Mouse (Mus musculus) brain, embryonic 18.5 days (tissue): Measurements from ENCODE around the gene Cfap20.
"Not testable (repeated sequence)": the region's sequence is repeated elsewhere in the genome, so short reads cannot be mapped to it uniquely, and the experiment has no call there.

Experiments used
- DNase-seq: peaks from one replicate; pipeline ENCODE4 v3.0.0-alpha.2; 2012; ENCODE audit warnings: low read depth, low spot score

Gene Cfap20

DNA sequence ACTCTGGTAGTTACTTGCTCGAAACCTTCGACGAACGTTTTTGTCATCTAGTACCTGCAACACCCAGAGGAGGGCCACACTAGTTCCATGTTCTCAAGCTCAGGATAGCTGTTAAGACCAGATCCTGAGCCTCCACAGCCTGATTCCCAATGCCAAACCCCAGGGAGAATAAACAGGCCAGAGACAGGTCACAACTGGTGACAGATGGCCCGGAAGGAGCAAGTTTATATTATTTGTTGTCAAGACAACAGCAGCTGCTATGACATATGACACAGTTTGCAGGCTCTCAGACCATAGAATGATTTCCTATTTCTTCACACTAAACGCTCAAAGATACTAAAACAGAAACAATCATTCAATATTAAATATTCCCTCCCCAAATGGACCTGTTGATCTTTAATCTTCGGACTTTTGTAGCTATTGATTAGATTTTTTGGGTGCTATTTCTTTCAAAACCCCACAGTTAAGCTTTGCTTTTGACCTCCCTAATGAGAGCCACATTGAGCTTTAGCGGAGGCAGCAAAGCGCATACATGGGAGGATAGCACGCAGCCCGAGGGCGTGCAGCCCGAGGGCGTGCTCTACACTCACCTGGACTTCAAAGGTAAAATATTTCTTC, 12.4 kb downstream of the Cfap20 start:
- DNase-seq = no peak

DNA sequence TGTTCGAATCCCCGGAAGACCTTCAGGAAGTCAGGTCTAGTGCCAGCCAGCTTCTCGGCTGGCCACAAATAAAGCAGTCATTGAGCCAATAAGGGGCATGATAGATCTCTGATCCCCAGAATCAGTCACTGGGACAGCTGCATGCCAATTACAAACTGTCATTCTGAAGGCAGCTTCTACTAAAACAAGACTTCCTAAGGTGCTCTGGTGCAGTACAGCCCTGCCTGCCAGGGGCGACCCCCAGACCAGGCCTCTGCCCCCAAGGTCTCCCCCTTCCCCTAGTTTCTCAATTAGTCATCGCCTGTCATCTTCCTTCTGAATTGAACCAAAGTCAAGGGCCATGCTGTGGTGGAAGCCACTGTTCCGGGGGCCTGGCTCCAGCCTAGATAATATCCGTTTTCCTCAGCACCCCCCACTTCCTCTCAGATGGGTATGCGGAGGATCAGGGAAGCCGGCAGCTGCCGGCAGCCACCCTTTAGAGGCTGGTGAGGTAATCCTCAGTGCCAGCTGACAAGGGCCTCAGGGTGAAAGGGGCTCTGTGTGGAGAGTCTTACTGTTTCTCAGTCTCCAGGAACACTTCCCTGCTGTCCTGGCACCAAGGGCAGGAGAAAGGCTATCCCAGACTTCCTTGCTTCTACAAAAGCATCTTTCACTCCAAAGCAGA, 23.2 kb downstream of the Cfap20 start:
- DNase-seq = no peak

DNA sequence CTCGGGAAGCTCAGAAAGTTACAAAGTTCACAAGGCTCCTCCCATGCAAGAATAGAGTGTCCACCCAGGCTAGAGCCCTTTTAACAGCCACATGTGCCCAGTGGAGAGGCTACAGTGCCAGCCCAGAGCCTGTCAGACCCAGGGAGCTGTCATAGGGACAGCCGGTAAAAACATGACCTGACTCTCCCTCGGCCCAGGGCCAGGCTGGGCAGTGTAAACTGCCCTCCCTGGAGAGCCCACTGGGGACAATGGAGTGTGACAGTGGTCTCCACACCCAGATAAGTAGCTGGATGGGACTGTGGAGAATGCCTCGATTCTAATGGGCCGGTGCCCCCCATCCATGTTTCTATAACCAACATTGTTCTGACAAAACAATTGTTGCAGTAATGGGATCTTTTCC, 25.2 kb downstream of the Cfap20 start:
- no peak for DNase-seq

DNA sequence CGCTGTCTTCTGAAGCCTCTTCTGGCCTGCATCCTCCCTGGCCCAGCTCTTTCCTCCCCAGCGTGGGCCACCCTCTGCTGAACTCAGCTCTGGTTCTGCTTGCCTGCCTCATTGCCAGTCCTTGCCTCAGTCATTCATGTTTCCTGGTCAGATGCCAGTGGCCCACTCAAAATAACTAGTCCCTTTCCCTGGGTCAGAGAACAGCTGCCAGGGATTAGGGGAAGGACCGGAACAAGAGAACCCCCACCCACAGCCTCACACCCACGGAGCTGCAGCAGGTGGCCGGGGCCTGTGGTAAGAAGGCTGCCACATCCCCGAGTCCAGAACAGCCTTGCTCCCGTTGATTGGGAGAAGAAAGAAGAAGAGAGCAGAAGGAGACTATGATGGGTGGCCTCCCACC, 33.6 kb downstream of the Cfap20 start:
- no peak for DNase-seq

DNA sequence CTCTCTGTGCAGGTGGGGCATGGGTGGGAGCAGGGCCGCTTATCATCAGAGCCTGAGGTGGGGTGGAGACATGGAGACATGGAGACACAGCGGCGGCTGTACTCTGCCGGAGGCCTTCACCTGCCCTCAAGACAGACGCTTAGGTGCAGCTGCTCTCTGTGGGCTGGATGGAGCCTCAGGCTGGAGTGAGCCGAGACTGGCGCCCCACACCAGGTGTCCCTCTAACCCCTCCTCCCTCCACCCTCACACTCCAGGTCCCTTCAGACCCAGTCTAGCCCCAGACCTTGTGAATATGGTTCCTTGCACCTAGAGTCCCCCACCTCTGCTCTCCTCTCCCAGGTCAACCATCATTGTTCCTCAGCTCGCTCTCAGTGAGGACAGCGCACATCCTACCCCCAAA, 35.5 kb downstream of the Cfap20 start:
- no peak for DNase-seq

DNA sequence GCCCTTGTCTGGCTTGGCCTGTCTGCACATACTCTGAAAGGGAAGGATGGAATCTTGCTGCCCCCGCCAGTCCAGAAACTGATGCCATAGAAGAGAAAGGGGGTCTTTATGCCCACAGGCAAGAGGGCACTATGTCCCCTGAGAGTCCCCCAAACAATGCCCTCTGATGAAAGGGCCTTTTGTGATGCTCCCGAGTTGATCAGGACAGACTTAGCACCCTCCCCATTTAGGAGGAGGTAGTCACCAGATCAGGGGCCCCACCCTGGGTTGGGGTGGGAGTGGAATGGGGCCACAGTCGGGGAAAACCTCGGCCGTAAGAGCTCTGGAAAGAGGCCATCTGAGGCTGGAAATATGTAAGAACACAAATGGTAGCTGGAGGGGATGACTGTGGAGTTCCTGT, 37.5 kb downstream of the Cfap20 start:
- no peak for DNase-seq

DNA sequence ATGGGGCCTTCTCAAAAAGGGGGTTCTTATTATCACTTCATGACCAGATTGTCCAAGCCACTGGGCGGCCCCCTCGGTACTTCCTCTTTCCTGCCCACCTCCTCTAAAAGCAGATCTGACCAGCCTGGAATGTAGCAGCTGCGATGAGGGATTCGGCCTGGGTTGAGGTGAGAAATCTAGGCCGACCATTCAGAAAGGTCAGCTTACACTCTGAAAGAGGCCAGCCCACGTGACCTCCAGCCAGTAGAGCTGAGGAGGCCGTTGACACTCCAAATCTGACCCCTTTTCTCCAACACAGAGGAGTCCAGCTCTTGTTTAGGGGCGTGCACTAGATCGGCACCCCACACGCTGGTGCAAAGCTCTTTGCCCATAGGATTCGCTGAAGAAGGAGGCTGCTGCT, 37.9 kb downstream of the Cfap20 start:
- DNase-seq = no peak

DNA sequence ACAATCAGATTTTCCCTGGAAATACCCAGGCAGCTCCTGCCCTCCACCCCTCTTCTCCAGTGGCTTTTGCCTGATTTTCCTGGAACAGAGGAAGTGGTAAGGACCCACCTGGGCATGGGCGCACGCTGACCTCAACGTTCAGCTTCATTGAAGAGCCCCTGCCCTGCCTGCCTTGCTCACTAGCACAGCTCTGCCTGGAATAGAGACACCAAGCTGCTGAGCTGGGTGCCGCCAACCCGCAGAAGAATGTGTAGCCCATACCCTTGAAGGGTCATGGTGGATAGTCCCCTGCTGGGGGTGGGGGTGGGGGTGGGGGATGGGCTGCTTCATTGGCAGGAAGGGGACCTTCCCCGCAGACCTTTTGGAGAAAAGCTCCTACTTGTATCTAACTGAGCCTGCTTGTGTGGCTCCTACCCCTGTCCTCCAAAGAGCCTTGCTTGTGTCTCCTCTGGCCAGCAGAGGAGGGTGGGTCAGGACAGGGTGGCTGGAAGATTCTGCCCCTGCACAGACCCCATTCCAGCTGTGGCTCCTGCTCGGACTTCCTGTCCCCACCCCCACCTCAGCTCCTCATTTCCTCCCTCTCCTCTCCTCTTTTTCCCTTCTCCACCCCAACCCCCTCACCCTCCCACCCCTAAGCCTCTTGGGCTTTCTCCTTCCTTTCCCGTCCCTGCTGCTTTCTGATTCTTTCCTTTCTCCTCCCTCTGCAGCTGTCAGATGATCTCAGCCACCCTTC, 39.3 kb downstream of the Cfap20 start:
- DNase-seq = no peak

DNA sequence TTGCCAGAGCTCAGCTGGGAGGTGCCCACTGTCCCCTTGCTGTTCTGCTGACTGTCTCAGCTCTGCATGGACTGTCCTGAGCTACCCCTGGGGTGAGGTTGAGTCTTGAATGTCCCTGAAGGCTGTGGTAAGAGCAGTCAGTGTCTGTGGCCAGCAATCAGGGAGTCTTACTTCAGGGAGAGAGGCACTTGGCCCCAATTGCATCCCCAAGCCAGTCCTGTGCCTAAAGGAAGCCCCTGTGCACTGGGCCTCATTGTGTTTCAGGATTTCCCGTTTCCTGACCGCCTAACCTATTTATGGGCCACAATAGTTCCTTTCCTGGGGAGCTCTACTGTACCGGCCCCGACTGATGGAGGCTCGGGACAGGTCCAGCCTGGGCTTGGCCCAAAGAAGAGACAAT, 42.1 kb downstream of the Cfap20 start:
- DNase-seq = no peak

DNA sequence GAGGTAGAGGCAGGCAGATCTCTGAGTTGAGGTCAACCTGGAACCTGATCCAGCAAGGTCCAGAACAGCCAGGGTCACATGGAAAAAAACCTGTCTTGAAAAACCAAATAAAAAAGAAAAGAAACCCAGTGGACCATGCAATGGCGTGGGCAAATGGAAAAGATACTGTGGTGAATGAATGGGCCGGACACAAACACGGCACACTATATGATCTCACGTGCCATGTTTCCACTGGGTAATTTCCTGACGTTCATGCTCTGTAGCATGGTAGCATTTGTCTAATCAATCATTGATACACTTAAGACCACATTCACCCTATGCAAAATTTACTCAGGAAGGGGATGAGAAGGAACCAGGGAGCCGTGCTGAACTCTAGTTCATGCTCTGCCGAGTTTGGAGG, 43.6 kb downstream of the Cfap20 start:
- no peak for DNase-seq

DNA sequence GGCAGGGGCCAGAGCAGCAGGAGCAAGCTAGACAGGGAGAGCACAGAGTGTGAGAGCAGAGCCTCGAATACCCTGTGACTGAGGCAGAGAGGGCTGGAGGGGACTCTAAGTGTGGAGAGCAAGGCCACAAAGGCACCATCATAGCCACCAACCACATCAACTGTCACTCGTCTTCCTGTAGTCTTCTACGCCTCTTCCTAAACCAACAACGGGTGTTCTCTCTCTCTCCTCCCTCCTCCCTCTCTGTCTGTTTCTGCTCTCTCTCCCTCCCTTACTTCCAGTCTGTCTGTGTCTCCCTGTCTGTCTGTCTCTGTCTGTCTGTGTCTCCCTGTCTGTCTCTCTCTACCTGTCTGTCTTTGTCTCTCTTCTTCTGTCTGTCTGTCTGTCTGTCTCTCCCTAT, 44.4 kb downstream of the Cfap20 start:
- no peak for DNase-seq

DNA sequence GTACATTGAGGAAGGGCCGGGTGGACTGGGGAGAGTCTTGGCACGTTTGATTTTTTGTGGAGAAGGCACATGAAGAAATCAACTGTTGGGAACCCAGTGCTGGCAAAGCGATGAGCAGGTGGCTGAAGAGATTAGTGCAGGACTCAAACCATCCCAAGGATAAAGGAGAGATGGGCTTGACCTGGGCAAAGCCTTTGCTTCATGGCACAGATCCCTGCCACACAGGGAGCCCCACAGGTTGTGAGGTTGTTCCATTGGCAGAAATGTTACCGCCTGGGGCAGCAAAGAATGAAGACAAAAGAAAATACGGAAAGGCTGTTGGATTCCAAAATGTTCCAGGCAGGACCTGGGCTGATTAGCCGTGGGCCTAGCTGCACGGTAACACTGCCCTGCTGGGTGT, 46.7 kb downstream of the Cfap20 start:
- DNase-seq = no peak

DNA sequence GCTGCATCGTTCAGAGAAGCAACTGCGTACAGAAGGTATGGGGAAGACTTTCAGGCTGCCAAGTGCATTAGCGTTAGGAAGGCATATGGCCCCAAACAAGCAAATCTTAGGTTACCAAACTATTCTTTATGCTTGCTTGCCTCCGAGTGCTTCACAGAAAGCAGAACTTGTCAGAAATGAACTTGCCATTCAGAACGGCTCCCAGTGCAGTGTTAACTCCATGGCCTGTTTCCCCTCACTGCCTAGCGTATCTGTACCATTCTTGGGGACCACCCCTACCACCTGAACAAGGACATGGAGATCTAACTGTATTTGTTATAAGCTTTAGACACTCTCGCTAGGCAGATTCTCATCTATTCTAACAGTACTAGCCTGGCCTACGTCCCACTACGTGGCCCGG, 47.4 kb downstream of the Cfap20 start:
- no peak for DNase-seq

DNA sequence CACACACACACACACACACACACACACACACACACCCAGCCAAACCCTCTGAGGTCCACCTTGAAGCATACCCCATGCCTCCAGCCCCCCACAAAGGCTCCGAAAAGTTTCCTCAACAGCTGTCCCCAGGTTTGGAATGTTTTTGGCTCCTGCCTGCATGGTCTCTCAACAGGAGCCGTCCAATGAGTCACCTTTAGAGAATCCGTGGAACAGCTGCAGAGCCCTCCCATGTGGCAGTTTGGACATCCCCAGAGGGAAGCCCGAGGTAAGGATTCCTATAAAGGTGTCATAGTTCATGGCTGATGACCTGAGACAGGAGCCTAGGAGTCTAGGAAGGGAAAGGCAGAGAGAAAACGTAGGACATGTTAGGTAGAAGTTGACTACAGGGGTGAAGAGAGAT, 48.6 kb downstream of the Cfap20 start:
- DNase-seq = no peak

DNA sequence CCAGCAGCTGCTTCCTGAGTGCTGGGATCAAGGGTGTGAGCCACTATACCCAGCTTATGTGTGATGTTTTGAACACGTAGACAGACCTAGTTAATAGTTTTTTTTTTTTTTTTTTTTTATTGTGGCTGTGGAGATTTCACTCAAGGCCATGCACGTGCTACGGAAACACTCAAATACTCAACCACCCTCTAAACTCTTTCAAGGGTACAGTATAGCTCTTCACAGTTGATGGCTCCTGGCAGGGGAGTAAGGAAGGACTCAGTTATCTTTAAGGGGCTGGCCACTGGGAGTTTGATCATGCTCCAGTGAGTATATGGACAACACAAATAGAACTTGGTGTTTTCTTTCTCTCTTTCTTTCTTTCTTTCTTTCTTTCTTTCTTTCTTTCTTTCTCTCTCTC, 50.2 kb downstream of the Cfap20 start:
- no peak for DNase-seq

DNA sequence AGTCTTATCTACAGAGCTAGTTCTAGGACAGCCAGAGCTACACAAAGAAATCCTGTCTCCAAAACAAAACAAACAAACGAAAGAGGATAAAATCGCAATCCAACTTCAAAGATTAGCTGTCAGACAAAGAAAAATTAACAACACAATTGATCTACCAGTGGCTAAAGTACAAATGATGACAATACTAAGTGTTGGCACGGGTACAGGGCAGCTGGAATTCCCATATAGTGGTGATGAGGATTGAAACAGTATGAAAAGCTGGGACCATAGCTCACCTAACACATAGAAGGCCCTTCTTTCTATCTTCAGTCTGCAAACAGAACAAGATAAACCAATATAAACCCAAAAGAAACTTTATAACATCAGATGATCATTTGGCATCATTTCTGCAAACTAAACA, 53.1 kb downstream of the Cfap20 start:
- DNase-seq = no peak

DNA sequence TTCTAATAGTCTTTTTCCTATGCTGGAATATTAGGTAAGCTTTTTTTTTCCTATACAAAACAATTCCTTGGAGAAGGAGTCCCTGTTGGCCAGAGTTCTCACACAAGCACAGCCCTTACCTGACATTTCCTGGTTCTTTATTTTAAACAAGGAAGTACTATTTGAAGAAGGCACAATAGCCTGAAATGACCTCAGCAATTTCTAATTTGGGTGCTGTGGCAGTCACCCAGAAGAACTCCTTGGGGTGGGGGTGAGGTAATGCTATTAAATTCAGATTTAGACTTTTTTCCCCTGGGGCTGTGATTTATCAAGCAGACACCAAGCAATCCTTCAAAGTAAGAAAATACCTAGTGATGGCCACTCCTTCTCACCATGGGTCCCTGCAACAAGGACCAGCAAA, 53.7 kb downstream of the Cfap20 start:
- DNase-seq = no peak

DNA sequence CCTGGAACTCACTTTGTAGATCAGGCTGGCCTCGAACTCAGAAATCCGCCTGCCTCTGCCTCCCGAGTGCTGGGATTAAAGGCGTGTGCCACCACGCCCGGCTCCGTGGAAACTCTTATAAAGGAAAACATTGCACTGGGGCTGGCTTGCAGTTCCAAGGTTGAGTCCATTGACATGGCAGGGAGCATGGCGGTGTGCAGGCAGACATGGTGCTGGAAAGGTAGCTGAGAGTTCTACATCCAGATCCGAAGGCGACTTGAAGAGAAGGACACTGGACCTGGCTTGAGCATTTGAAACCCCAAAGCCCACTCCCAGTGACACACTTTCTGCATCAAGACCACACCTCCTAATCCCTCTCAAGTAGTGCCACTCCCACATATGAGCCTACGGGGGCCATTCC, 55.7 kb downstream of the Cfap20 start:
- DNase-seq = not testable (repeated sequence)

DNA sequence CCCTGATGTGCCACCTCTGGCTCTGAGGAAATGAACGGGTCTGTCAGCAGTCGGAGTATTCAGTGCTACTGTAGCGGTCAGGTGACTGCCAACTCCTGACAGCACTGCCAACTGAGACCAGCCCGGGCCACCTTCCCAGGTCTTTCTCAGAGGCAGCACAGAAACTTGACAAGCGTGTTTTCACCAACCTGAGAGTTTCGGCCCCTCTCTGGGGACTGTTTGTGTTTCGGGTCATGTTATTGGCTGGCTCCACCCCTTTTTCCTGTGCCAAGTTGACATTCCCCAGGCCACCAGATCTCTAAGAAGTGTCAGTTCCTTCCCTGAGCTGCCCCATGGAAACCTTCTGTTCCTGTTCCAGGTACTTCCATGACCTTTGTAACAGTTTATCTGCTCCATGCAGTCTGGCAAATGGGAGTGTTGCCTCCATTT, 56.8 kb downstream of the Cfap20 start:
- DNase-seq = no peak

DNA sequence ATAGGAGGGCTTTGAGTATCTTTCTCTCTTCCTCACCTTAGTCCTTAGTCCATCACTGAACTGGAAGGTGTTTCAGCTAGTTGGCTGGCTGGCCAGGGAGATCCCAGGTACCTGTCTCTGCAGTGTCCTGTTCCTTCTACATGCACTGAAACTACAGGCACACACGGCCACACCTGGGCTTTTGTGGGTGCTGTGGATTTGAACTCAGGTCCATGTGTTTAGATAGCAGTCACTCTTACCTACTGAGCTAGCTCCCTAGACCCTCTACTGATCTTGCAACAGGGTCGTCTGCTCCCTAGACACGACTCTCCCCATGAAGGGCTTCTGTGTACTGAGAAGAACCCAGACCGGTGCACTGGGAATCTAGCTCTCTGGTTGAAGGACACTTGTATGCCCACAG, 57.6 kb downstream of the Cfap20 start:
- DNase-seq = no peak

DNA sequence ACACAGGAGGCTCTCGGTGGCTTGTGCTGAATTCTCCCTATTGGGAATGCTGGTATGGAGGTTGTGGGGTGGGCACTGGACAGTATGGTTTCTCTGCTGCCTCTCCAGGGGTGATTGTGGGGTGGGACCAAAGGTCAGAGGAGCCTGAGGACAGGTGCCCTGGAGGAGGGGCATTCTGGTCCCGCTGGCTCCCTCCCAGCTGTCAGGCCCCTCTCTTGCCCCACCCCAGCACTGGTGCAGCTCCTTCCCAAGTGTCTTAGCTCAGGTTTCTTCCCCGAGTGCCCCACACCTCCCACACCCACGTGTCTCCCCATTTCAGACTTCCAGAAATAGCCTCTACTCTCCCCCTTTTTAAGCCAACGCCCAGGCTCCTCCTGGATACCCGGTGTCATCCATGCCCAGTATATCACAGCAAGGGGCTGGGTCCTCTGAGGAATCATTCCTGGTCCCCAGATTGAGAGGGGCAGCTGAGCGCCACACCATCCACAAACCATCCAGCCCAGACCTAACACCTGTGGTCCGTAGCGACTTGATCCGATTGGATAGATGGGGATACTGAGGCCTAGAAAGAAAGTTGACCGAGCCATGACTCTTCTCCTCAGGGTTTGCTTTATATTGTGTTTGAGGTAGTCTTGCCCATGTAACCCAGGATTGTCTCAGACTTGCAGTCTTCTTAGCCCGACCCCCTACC, 58.2 kb downstream of the Cfap20 start:
- no peak for DNase-seq

DNA sequence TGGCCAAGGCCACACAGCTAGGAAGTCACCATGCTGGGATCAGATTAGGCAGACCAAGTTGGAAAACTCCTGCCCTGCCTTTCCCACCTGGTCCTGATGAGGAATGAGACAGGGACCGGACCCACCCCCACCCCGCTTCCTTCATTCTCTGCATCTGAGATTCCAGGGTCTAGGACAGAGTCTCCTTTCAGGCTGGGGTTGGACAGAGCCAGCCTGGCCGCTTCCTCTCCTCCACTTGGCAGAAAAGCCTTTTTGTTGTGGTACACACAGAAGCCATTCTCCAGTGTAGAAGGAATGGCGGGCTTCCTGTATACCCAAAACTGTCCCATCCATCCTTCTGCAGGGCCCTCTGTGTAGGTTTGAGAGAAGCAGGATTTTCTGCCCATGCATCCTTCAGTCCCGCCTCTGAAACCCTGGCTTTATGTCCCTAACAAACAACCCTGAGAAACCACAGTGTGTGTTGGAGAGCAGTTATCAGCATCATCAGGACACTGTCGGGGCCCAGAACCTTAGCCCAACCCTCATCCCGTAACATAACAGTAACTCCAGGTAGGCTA, 59.2 kb downstream of the Cfap20 start:
- no peak for DNase-seq
